Mouse (Mus musculus) common myeloid progenitor, adult 5-6 weeks (primary cell): ENCODE measurements around the gene Rasd1. TPM values are rescaled to one million over a fixed set of nuclear protein-coding genes. Genes with fewer than 3 reads are reported as not detected.

ENCODE experiments used
- ATAC-seq: replicated peaks from 2 replicates; pipeline ENCODE4 v1.8.0; 2016; ENCODE audit warnings: low read depth, mild to moderate bottlenecking, moderate TSS enrichment, inconsistent platforms; ENCODE audit not compliant: poor library complexity, severe bottlenecking
- total RNA-seq: library from RNA; stranded (forward); fragments of 200-1000, 187-1606 nt; gene quantifications from 2 replicates; pipeline ENCODE4 v1.2.3, GENCODE M21; 2017

Gene Rasd1
- total RNA-seq, 1 experiment from 2014 or later: 0.91 TPM

DNA sequence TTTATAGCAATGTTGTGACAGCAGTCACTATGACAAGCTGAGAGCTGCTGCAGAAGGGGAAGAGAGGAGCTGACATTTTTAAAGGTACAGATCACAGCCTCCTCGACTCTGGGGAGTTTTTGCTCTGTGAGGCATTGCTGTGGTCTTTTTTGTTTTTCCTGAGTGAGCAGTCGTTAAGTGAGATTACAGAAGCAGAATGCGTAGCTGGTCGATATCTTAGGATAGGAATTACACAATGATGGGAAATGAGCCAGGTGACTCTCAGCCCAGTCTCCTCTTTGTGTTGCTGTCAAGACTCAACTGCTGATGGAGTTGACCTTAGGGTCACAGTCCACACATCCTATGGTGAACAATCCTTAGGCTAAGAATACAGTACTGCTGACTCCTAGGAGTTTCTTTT is 46.7 kb downstream of the Rasd1 start:
- ATAC-seq: no peak

DNA sequence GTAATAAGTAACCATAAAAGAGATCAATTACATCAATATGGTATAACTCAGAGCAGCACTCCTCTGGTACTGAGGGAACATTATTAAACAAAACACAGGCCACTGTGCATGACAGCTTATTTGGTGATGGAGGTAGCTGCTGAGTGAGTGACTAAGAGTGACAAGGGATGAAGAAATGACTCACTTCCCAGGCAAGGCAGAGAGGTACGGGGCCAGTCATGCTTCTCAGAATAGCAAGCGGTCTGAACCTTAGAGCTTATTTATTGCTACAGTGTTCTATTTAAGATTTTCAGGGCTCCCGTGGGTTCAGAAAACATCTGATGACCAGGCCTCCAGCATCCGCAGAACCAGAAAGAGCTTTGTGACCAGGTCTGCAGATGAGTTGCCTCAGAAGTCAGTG is 51.0 kb downstream of the Rasd1 start:
- ATAC-seq: no peak

Other genes starting within 250 kb of the Rasd1 start
- gene Pld6, start 177.3 kb downstream of the Rasd1 start, total RNA-seq: 2.6 and 3.2 TPM in 2 replicates
- gene Flcn, start 154.9 kb downstream of the Rasd1 start, total RNA-seq: 18.0 and 18.4 TPM in 2 replicates
- gene Nt5m, start 125.5 kb downstream of the Rasd1 start, total RNA-seq: 17.2 and 20.0 TPM in 2 replicates
- gene Cops3, start 125.1 kb downstream of the Rasd1 start, total RNA-seq: 202 and 227 TPM in 2 replicates
- 28.1 and 29.6 TPM in 2 replicates for gene Med9, start 16.7 kb downstream of the Rasd1 start, total RNA-seq
- 0.92 and 5.6 TPM in 2 replicates for gene Pemt, start 81.5 kb upstream of the Rasd1 start, total RNA-seq
- gene Rai1, start 140.1 kb upstream of the Rasd1 start, total RNA-seq: 15.5 and 21.1 TPM in 2 replicates